Mouse (Mus musculus) midbrain, embryonic 13.5 days (tissue): Measurements from ENCODE around the gene B3gnt9. TPM values are rescaled to one million over a fixed set of nuclear protein-coding genes. Genes with fewer than 3 reads are reported as not detected.
"Not testable (repeated sequence)": the region's sequence is repeated elsewhere in the genome, so short reads cannot be mapped to it uniquely, and the experiment has no call there.

Source experiments
- ATAC-seq: fragments of 200-750 bp; cut with Nextera tagmentation; 2 replicates; pipeline ENCODE4 v1.8.0; 2017; ENCODE audit warnings: mild to moderate bottlenecking, moderate TSS enrichment, moderate library complexity
- H3K27ac ChIP-seq: fragments of 300-500 bp; sonication (generic); 2 replicates; pipeline ENCODE4 v1.5.1; 2015; ENCODE audit warnings: inconsistent platforms, mild to moderate bottlenecking, moderate library complexity
- H3K27me3 ChIP-seq: fragments of 300-500 bp; sonication (generic); 2 replicates; pipeline ENCODE4 v1.6.1; 2015; ENCODE audit warnings: mild to moderate bottlenecking, inconsistent platforms
- H3K36me3 ChIP-seq: fragments of 300-500 bp; sonication (generic); 2 replicates; pipeline ENCODE4 v1.6.1; 2015; ENCODE audit warnings: mild to moderate bottlenecking, inconsistent platforms
- H3K4me1 ChIP-seq: fragments of 300-500 bp; sonication (generic); replicated peaks from 2 replicates; pipeline ENCODE4 v1.6.1; 2015; ENCODE audit warnings: inconsistent platforms
- H3K4me2 ChIP-seq: fragments of 300-500 bp; sonication (generic); replicated peaks from 2 replicates; pipeline ENCODE4 v1.6.1; 2015; ENCODE audit warnings: moderate library complexity, mild to moderate bottlenecking, inconsistent platforms
- H3K4me3 ChIP-seq: fragments of 300-500 bp; sonication (generic); replicated peaks from 2 replicates; pipeline ENCODE4 v1.5.1; 2015; ENCODE audit warnings: mild to moderate bottlenecking, inconsistent platforms
- H3K9ac ChIP-seq: fragments of 300-500 bp; sonication (generic); replicated peaks from 2 replicates; pipeline ENCODE4 v1.6.1; 2015; ENCODE audit warnings: mild to moderate bottlenecking, inconsistent platforms
- H3K9me3 ChIP-seq: fragments of 300-500 bp; sonication (generic); 2 replicates; pipeline ENCODE4 v1.6.1; 2016; ENCODE audit warnings: mild to moderate bottlenecking, inconsistent platforms
- WGBS: fragments of 180-500 bp; shearing (Covaris S2); methylation state at CpG from one replicate; pipeline ENCODE4 v1.1.7; 2015; 5-methylcytosine and 5-hydroxymethylcytosine counted together
- polyA plus RNA-seq: library from polyadenylated mRNA; unstranded; fragments of >200 nt; fragmentation: Nextera tagmentation; extraction: Ambion mirVana; gene quantifications from 2 replicates; pipeline ENCODE4 v1.2.1, GENCODE M21; 2015

The B3gnt9 gene
- polyA plus RNA-seq, 1 experiment from 2014 or later: 4.2 TPM

DNA sequence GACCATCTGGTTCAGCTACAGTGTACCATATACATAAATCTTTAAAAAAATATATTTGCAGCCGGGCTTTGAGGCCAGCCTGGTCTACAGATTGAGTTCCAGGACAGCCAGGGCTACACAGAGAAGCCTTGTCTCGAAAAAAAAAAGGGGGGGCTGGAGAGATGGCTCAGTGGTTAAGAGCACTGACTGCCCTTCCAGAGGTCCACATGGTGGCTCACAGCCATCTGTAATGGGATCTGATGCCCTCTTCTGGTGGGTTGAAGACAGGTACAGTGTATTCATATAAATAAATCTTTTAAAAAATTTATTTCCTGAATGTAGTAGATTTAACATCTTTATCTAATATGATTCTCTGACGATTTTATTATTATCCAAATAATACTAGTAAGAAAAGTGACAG lies 36.8 kb upstream of the B3gnt9 start:
- H3K4me1 ChIP-seq: peaks cover 38% of the 10 kb centered on the region

DNA sequence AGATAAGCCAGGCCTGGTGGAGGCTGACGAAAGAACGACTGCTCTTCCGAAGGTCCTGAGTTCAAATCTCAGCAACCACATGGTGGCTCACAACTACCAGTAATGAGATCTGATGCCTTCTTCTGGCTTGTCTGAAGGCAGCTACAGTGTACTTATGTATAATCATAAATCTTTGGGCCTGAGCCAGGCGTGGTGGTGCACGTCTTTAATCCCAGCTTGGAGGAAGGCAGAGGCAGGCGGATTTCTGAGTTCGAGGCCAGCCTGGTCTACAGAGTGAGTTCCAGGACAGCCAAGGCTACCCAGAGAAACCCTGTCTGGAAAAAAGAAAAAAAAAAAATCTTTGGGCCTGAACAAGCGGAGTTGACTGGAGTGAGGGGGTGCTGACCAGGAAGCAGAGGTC lies 36.4 kb upstream of the B3gnt9 start:
- H3K27ac ChIP-seq, H3K9ac ChIP-seq, ATAC-seq, H3K4me3 ChIP-seq, H3K9me3 ChIP-seq, H3K36me3 ChIP-seq, H3K4me2 ChIP-seq: not testable (repeated sequence)
- H3K4me1 ChIP-seq: peaks cover 40% of the 10 kb centered on the region
- WGBS: 86% methylated on average over 8 of the region's 8 CpGs
- peaks cover 20% of the 10 kb centered on the region for H3K27me3 ChIP-seq

More for the DNA sequence above, 36.8 kb upstream of the B3gnt9 start:
- H3K4me2 ChIP-seq, H3K27ac ChIP-seq, H3K9me3 ChIP-seq, H3K4me3 ChIP-seq, H3K9ac ChIP-seq, H3K36me3 ChIP-seq, ATAC-seq: not testable (repeated sequence)
- peaks cover 20% of the 10 kb centered on the region for H3K27me3 ChIP-seq
- 75% methylated on average over 3 of the region's 3 CpGs for WGBS

GRCm38 (mm10) chr8:105290554-105291314 lies 35.8 kb upstream of the B3gnt9 start:
- Histone ChIP-seq H3K27ac (no peak overlapping the region), H3K9me3 (no peaks in the 10 kb centered on the region), H3K36me3 (peaks cover 7% of the 10 kb centered on the region; the same call in 1 of the 2 replicates), H3K27me3 (peaks cover 20% of the 10 kb centered on the region), H3K4me2 (peak overlapping the region; percentile 81), H3K9ac (peak overlapping the region; percentile 70; the same call in 1 of the 2 replicates), H3K4me1 (peaks cover 46% of the 10 kb centered on the region), H3K4me3 (peak overlapping the region; percentile 56)
- ATAC-seq: no peak
- 6% methylated on average over 31 of the region's 31 CpGs for WGBS

GRCm38 (mm10) chr8:105289805-105290460 lies 35.0 kb upstream of the B3gnt9 start, which contains the start of gene 4931428F04Rik:
TSS of gene 4931428F04Rik (minus strand) at chr8:105289864.
- Histone ChIP-seq H3K4me3 (peak within 1 kb of the TSS; percentile 56), H3K9me3 (no peaks in the 10 kb centered on the region), H3K27ac (peak within 1 kb of the TSS; percentile 93), H3K4me1 (peaks cover 54% of the 10 kb centered on the region), H3K36me3 (peaks cover 15% of the 10 kb centered on the region), H3K9ac (peak within 1 kb of the TSS; percentile 70), H3K27me3 (peaks cover 20% of the 10 kb centered on the region), H3K4me2 (peak within 1 kb of the TSS; percentile 81)
- 1% methylated on average over 43 of the region's 43 CpGs for WGBS
- ATAC-seq: peak; percentile 49

GRCm38 (mm10) chr8:105288958-105289732 lies 34.2 kb upstream of the B3gnt9 start:
- no peaks in the 10 kb centered on the region for H3K9me3 ChIP-seq
- H3K4me1 ChIP-seq: peaks cover 57% of the 10 kb centered on the region
- peak; percentile 91 for ATAC-seq

DNA sequence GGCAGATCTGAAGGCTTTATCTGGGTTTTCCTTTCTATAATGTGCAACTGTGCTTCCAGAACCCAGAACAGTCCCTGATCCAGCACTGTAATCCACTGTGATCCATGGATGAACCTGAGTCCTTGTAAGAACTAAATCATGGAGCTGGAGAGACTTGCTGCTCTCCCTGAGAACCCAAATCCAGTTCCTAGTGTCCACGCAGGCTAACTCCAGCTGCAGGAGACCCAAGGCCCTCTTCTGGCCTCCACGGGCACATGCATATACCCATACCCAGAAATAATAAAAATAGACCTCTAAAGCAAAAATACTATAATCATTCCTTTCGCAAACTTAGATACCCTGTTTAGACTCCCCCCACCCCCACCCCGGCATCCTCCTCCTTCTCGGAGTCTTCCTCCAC lies 33.3 kb upstream of the B3gnt9 start:
- Histone ChIP-seq H3K27me3 (peaks cover 12% of the 10 kb centered on the region), H3K27ac (peak overlapping the region; percentile 93; the same call in 1 of the 2 replicates), H3K9ac (peak overlapping the region; percentile 70), H3K4me1 (peaks cover 57% of the 10 kb centered on the region), H3K4me3 (peak overlapping the region; percentile 56), H3K9me3 (no peaks in the 10 kb centered on the region), H3K36me3 (peaks cover 28% of the 10 kb centered on the region), H3K4me2 (peak overlapping the region; percentile 81)
- WGBS: 81% methylated on average over 5 of the region's 5 CpGs
- ATAC-seq: no peak

More at GRCm38 (mm10) chr8:105288958-105289732, 34.2 kb upstream of the B3gnt9 start:
- Histone ChIP-seq H3K27ac (peak overlapping the region; percentile 93), H3K27me3 (peaks cover 20% of the 10 kb centered on the region), H3K4me2 (peak overlapping the region; percentile 81), H3K9ac (peak overlapping the region; percentile 70), H3K36me3 (peaks cover 21% of the 10 kb centered on the region), H3K4me3 (peak overlapping the region; percentile 56)
- under 1% methylated on average over 53 of the region's 53 CpGs for WGBS

GRCm38 (mm10) chr8:105286907-105287306 lies 32.0 kb upstream of the B3gnt9 start:
- Histone ChIP-seq H3K9ac (no peak overlapping the region), H3K9me3 (no peaks in the 10 kb centered on the region), H3K27ac (no peak overlapping the region), H3K4me2 (peak overlapping the region; percentile 81), H3K27me3 (peaks cover 12% of the 10 kb centered on the region), H3K4me3 (peak overlapping the region; percentile 56), H3K4me1 (peaks cover 57% of the 10 kb centered on the region), H3K36me3 (peaks cover 40% of the 10 kb centered on the region)
- 82% methylated on average over 4 of the region's 4 CpGs for WGBS
- ATAC-seq: no peak

DNA sequence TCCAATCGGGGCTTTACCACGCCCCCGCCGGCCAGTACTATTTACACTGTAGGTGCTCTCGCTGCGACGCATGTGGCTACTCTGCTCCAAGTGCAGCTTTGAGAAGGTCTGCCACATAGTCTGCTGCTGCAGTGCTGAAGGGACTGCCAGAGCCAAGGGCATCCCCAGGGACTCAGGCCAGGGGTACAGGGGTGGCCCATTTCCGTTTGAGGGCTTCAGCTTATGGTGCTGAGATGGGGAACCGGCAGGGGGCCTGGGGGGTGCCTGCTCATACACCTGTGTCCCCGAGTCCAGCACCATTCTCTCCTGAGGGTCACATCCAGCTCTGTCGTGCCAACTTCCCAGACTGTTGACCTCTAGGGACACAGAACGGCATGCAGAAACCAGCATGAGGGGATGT lies 30.6 kb upstream of the B3gnt9 start:
- Histone ChIP-seq H3K4me3 (no peak overlapping the region), H3K27ac (no peak overlapping the region), H3K4me2 (peak overlapping the region; percentile 81; the same call in 1 of the 2 replicates), H3K36me3 (peaks cover 51% of the 10 kb centered on the region), H3K4me1 (peaks cover 52% of the 10 kb centered on the region), H3K27me3 (peaks cover 17% of the 10 kb centered on the region), H3K9ac (0 out of 2 replicates have a peak overlapping the region, but pooled peaks have one; percentile 39), H3K9me3 (no peaks in the 10 kb centered on the region)
- ATAC-seq: no peak
- 40% methylated on average over 12 of the region's 12 CpGs for WGBS

- peaks cover 37% of the 10 kb centered on the region for H3K27me3 ChIP-seq
- no peak overlapping the region for H3K4me3 ChIP-seq
- H3K4me1 ChIP-seq: peaks cover 45% of the 10 kb centered on the region
- no peak overlapping the region for H3K27ac ChIP-seq
- no peak overlapping the region for H3K4me2 ChIP-seq
- peak; percentile 49 for ATAC-seq
- 27% methylated on average over 23 of the region's 23 CpGs for WGBS
- H3K9me3 ChIP-seq: no peaks in the 10 kb centered on the region
- H3K9ac ChIP-seq: no peak overlapping the region
- H3K36me3 ChIP-seq: peaks cover 64% of the 10 kb centered on the region
Observed at GRCm38 (mm10) chr8:105283074-105283473, 28.1 kb upstream of the B3gnt9 start.

DNA sequence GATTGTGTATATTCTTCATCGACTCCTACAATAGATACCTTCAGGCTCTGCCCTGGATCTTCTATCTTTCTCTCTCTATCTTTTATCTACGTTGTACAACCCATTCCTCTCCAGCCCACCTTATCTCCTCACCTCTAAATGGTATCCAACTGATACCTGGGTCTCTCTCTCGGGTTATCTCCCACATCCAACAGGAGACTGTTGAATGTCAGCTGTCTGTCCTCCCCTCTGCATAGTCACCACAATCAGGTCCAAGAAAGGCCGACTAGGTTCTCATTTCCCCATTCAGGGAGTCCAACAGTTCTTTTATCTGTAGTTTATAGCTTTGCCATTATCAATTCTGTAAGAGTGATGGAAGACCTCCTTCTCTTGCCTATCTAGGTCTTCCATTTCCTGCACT lies 27.3 kb upstream of the B3gnt9 start:
- H3K9ac ChIP-seq: no peak overlapping the region
- no peak overlapping the region for H3K27ac ChIP-seq
- H3K36me3 ChIP-seq: peaks cover 64% of the 10 kb centered on the region
- no peak for ATAC-seq
- peaks cover 45% of the 10 kb centered on the region for H3K27me3 ChIP-seq
- WGBS: 94% methylated on average over 4 of the region's 4 CpGs
- no peaks in the 10 kb centered on the region for H3K9me3 ChIP-seq
- H3K4me1 ChIP-seq: peaks cover 37% of the 10 kb centered on the region
- no peak overlapping the region for H3K4me2 ChIP-seq
- no peak overlapping the region for H3K4me3 ChIP-seq

- Histone ChIP-seq H3K4me2 (no peak overlapping the region), H3K4me3 (no peak overlapping the region), H3K4me1 (peaks cover 36% of the 10 kb centered on the region), H3K9ac (no peak overlapping the region), H3K27me3 (peaks cover 49% of the 10 kb centered on the region), H3K27ac (no peak overlapping the region), H3K9me3 (no peaks in the 10 kb centered on the region), H3K36me3 (peaks cover 64% of the 10 kb centered on the region)
- WGBS: 89% methylated on average over 12 of the region's 12 CpGs
- no peak for ATAC-seq
Observed at GRCm38 (mm10) chr8:105281821-105282220, 26.9 kb upstream of the B3gnt9 start.
